Mouse (Mus musculus) bone marrow macrophage, adult 2 months (primary cell): ENCODE measurements at regions not wholly inside any gene's neighbourhood (a gene's known extent, or its start where the extent isn't known, plus 50 kb on each side); places are given as distances from the start of the nearest gene placed in this dataset.

Experiments
- CTCF ChIP-seq: IDR thresholded peaks from 2 replicates; pipeline ENCODE4 v1.5.1; 2012; ENCODE audit warnings: low read depth, mild to moderate bottlenecking, low read length, moderate library complexity
- POLR2A ChIP-seq: IDR thresholded peaks from 2 replicates; pipeline ENCODE4 v1.6.1; 2012; ENCODE audit warnings: mild to moderate bottlenecking, low read depth, low read length, borderline replicate concordance

- no peak for TF ChIP-seq CTCF
- no peak for TF ChIP-seq POLR2A
These were observed 282.1 kb downstream of the Slc30a10 start for GRCm38 (mm10) chr1:185736773-185737172.
